Mouse (Mus musculus): ENCODE data around the gene Rapgef2. TPM values are rescaled to one million over a fixed set of nuclear protein-coding genes. Genes with fewer than 3 reads are reported as not detected.

The Rapgef2 gene
- polyA plus RNA-seq, 1 experiment = 8.7 TPM

GRCm38 (mm10) chr3:79203821-79204220 lies 82.5 kb downstream of the Rapgef2 start:
- WGBS = 81% methylated on average over 5 of the region's 5 CpGs
- no peak overlapping the region for H3K4me3 ChIP-seq (ENCODE audit: control insufficient read depth, insufficient read depth, low read length)
- peaks cover 11% of the 10 kb centered on the region for H3K4me1 ChIP-seq (replicated peaks; ENCODE audit: control insufficient read depth, insufficient read depth, low read length)
- H3K36me3 ChIP-seq (ENCODE audit: control insufficient read depth, insufficient read depth, low read length) = no peaks in the 10 kb centered on the region
- no peaks in the 10 kb centered on the region for H3K27me3 ChIP-seq (ENCODE audit: control insufficient read depth, insufficient read depth, low read length)
- no peak for TF ChIP-seq POLR2A (IDR thresholded peaks at IDR 0.05; ENCODE audit: control insufficient read depth, extremely low read depth, insufficient read depth, low read length, poor library complexity)
- no peak for TF ChIP-seq CTCF (IDR thresholded peaks at IDR 0.05; ENCODE audit: borderline replicate concordance, control insufficient read depth, extremely low read depth, insufficient read depth, low read length, poor library complexity)
- H3K27ac ChIP-seq (ENCODE audit: control insufficient read depth, insufficient read depth, low read length) = no peak overlapping the region
- DNase-seq = no peak

GRCm38 (mm10) chr3:79203178-79203577 lies 83.1 kb downstream of the Rapgef2 start:
- 21% methylated on average over 3 of the region's 3 CpGs for WGBS
- H3K4me1 ChIP-seq (replicated peaks; ENCODE audit: control insufficient read depth, insufficient read depth, low read length) = peaks cover 11% of the 10 kb centered on the region
- H3K4me3 ChIP-seq (ENCODE audit: control insufficient read depth, insufficient read depth, low read length) = no peak overlapping the region
- no peak for TF ChIP-seq CTCF (IDR thresholded peaks at IDR 0.05; ENCODE audit: borderline replicate concordance, control insufficient read depth, extremely low read depth, insufficient read depth, low read length, poor library complexity)
- TF ChIP-seq POLR2A (IDR thresholded peaks at IDR 0.05; ENCODE audit: control insufficient read depth, extremely low read depth, insufficient read depth, low read length, poor library complexity) = no peak
- no peak for DNase-seq
- H3K27me3 ChIP-seq (ENCODE audit: control insufficient read depth, insufficient read depth, low read length) = no peaks in the 10 kb centered on the region
- no peaks in the 10 kb centered on the region for H3K36me3 ChIP-seq (ENCODE audit: control insufficient read depth, insufficient read depth, low read length)
- H3K27ac ChIP-seq (ENCODE audit: control insufficient read depth, insufficient read depth, low read length) = no peak overlapping the region

GRCm38 (mm10) chr3:79202275-79203153 lies 83.8 kb downstream of the Rapgef2 start:
- peak; percentile 75 for DNase-seq
- Histone ChIP-seq H3K27me3 (ENCODE audit: control insufficient read depth, insufficient read depth, low read length) (no peaks in the 10 kb centered on the region), H3K4me1 (replicated peaks; ENCODE audit: control insufficient read depth, insufficient read depth, low read length) (peaks cover 11% of the 10 kb centered on the region), H3K27ac (ENCODE audit: control insufficient read depth, insufficient read depth, low read length) (no peak overlapping the region), H3K36me3 (ENCODE audit: control insufficient read depth, insufficient read depth, low read length) (no peaks in the 10 kb centered on the region), H3K4me3 (ENCODE audit: control insufficient read depth, insufficient read depth, low read length) (no peak overlapping the region)
- TF ChIP-seq CTCF (IDR thresholded peaks at IDR 0.05; ENCODE audit: borderline replicate concordance, control insufficient read depth, extremely low read depth, insufficient read depth, low read length, poor library complexity) = no peak
- no peak for TF ChIP-seq POLR2A (IDR thresholded peaks at IDR 0.05; ENCODE audit: control insufficient read depth, extremely low read depth, insufficient read depth, low read length, poor library complexity)
- WGBS = 15% methylated on average over 11 of the region's 11 CpGs

GRCm38 (mm10) chr3:79196708-79197437 lies 89.4 kb downstream of the Rapgef2 start:
- no peak overlapping the region for H3K4me3 ChIP-seq (ENCODE audit: control insufficient read depth, insufficient read depth, low read length)
- H3K36me3 ChIP-seq (ENCODE audit: control insufficient read depth, insufficient read depth, low read length) = no peaks in the 10 kb centered on the region
- no peak overlapping the region for H3K27ac ChIP-seq (ENCODE audit: control insufficient read depth, insufficient read depth, low read length)
- TF ChIP-seq CTCF (IDR thresholded peaks at IDR 0.05; ENCODE audit: borderline replicate concordance, control insufficient read depth, extremely low read depth, insufficient read depth, low read length, poor library complexity) (no peak), POLR2A (IDR thresholded peaks at IDR 0.05; ENCODE audit: control insufficient read depth, extremely low read depth, insufficient read depth, low read length, poor library complexity) (no peak)
- peak; percentile 62 for DNase-seq
- no peaks in the 10 kb centered on the region for H3K27me3 ChIP-seq (ENCODE audit: control insufficient read depth, insufficient read depth, low read length)
- H3K4me1 ChIP-seq (replicated peaks; ENCODE audit: control insufficient read depth, insufficient read depth, low read length) = peaks cover 8% of the 10 kb centered on the region
- WGBS = 35% methylated on average over 6 of the region's 6 CpGs

GRCm38 (mm10) chr3:79195280-79195679 lies 91.0 kb downstream of the Rapgef2 start:
- H3K27ac ChIP-seq (ENCODE audit: control insufficient read depth, insufficient read depth, low read length) = no peak overlapping the region
- WGBS = 91% methylated on average over 9 of the region's 9 CpGs

GRCm38 (mm10) chr3:79194111-79194793 lies 92.1 kb downstream of the Rapgef2 start:
- no peak for DNase-seq
- 47% methylated on average over 8 of the region's 8 CpGs for WGBS

More at GRCm38 (mm10) chr3:79195280-79195679, 91.0 kb downstream of the Rapgef2 start:
- Histone ChIP-seq H3K4me3 (ENCODE audit: control insufficient read depth, insufficient read depth, low read length) (no peak overlapping the region), H3K27me3 (ENCODE audit: control insufficient read depth, insufficient read depth, low read length) (no peaks in the 10 kb centered on the region), H3K4me1 (replicated peaks; ENCODE audit: control insufficient read depth, insufficient read depth, low read length) (peaks cover 8% of the 10 kb centered on the region), H3K36me3 (ENCODE audit: control insufficient read depth, insufficient read depth, low read length) (no peaks in the 10 kb centered on the region)
- DNase-seq = no peak
- TF ChIP-seq CTCF (IDR thresholded peaks at IDR 0.05; ENCODE audit: borderline replicate concordance, control insufficient read depth, extremely low read depth, insufficient read depth, low read length, poor library complexity) (no peak), POLR2A (IDR thresholded peaks at IDR 0.05; ENCODE audit: control insufficient read depth, extremely low read depth, insufficient read depth, low read length, poor library complexity) (no peak)

More at GRCm38 (mm10) chr3:79194111-79194793, 92.1 kb downstream of the Rapgef2 start:
- Histone ChIP-seq H3K4me1 (replicated peaks; ENCODE audit: control insufficient read depth, insufficient read depth, low read length) (peaks cover 8% of the 10 kb centered on the region), H3K4me3 (ENCODE audit: control insufficient read depth, insufficient read depth, low read length) (no peak overlapping the region), H3K36me3 (ENCODE audit: control insufficient read depth, insufficient read depth, low read length) (no peaks in the 10 kb centered on the region), H3K27me3 (ENCODE audit: control insufficient read depth, insufficient read depth, low read length) (no peaks in the 10 kb centered on the region), H3K27ac (ENCODE audit: control insufficient read depth, insufficient read depth, low read length) (no peak overlapping the region)
- TF ChIP-seq POLR2A (IDR thresholded peaks at IDR 0.05; ENCODE audit: control insufficient read depth, extremely low read depth, insufficient read depth, low read length, poor library complexity) (no peak), CTCF (IDR thresholded peaks at IDR 0.05; ENCODE audit: borderline replicate concordance, control insufficient read depth, extremely low read depth, insufficient read depth, low read length, poor library complexity) (no peak)

All from thymus, adult 2 months (tissue).